Mouse (Mus musculus) kidney, adult 8-10 months (tissue): ENCODE measurements around the gene Cfap57.

Experiments used
- DNase-seq, 2 experiments: peaks; one replicate each; pipeline ENCODE4 v3.0.0; 2022

Gene Cfap57

GRCm38 (mm10) chr4:118620279-118620966 lies at the start of gene Cfap57, which contains the start of gene Ebna1bp2:
TSS of gene Cfap57 (minus strand) at chr4:118620777.
TSS of gene Ebna1bp2 (plus strand) at chr4:118620799.
- DNase-seq, result peak; percentile 92 to 95

- DNase-seq, result no peak
These were observed 38.1 kb upstream of the Cfap57 start, which contains the start of gene Olfr62 for GRCm38 (mm10) chr4:118658652-118659051. TSS of gene Olfr62 (plus strand) at chr4:118658952.

GRCm38 (mm10) chr4:118645234-118645633 lies 24.7 kb upstream of the Cfap57 start:
- peak; percentile 8 to 58 for DNase-seq

- DNase-seq, result no peak
These were observed 22.0 kb upstream of the Cfap57 start for GRCm38 (mm10) chr4:118642346-118643190.

GRCm38 (mm10) chr4:118630261-118630660 lies 9.7 kb upstream of the Cfap57 start:
- DNase-seq, result no peak

GRCm38 (mm10) chr4:118621781-118622180 lies 1.2 kb upstream of the Cfap57 start:
- DNase-seq, result no peak

- DNase-seq, result no peak
These were observed 367 bp upstream of the Cfap57 start for GRCm38 (mm10) chr4:118620967-118621320.

- DNase-seq, result no peak
These were observed 5.2 kb downstream of the Cfap57 start for GRCm38 (mm10) chr4:118615412-118615811.

- DNase-seq, result peak; percentile 4 to 52
These were observed 8.0 kb downstream of the Cfap57 start for GRCm38 (mm10) chr4:118612619-118613018.

GRCm38 (mm10) chr4:118609836-118610235 lies 10.7 kb downstream of the Cfap57 start:
- no peak for DNase-seq

GRCm38 (mm10) chr4:118604065-118604464 lies 16.5 kb downstream of the Cfap57 start:
- DNase-seq, result no peak

- no peak for DNase-seq
These were observed 30.8 kb downstream of the Cfap57 start for GRCm38 (mm10) chr4:118589733-118590130.

GRCm38 (mm10) chr4:118589053-118589732 lies 31.4 kb downstream of the Cfap57 start:
- no peak for DNase-seq

- peak in 1 of 2 experiments; percentile 11 for DNase-seq
These were observed 37.9 kb downstream of the Cfap57 start for GRCm38 (mm10) chr4:118582629-118583028.

- no peak for DNase-seq
These were observed 39.1 kb downstream of the Cfap57 start for GRCm38 (mm10) chr4:118581508-118581907.

GRCm38 (mm10) chr4:118579313-118579712 lies 41.3 kb downstream of the Cfap57 start:
- peak in 1 of 2 experiments; percentile 31 for DNase-seq

GRCm38 (mm10) chr4:118576097-118576496 lies 44.5 kb downstream of the Cfap57 start:
- DNase-seq, result peak; percentile 36 to 86

GRCm38 (mm10) chr4:118571441-118571840 lies 49.1 kb downstream of the Cfap57 start:
- no peak for DNase-seq

GRCm38 (mm10) chr4:118569320-118569719 lies 51.3 kb downstream of the Cfap57 start:
- no peak for DNase-seq

GRCm38 (mm10) chr4:118568709-118569108 lies 51.9 kb downstream of the Cfap57 start:
- DNase-seq, result no peak

- DNase-seq, result peak; percentile 43 to 47
These were observed 54.4 kb downstream of the Cfap57 start for GRCm38 (mm10) chr4:118566161-118566676.

GRCm38 (mm10) chr4:118564926-118565279 lies 55.7 kb downstream of the Cfap57 start:
- no peak for DNase-seq
